In genomic region chr3:154101671-154102070, GRCm38 (mm10) we compare ENCODE assay signal across 29 mouse cellular contexts.
"Had no signal": no experiment of that assay in that cellular context is flagged by ENCODE, and none has a peak within 500 bp of the region (broad histone marks: within the 10 kb centered on the region; RNA-seq: fewer than 3 reads in every experiment).

No protein-coding gene starts in this region.

- H3K27me3 ChIP-seq: limb, embryonic 15.5 days; liver, embryonic 12.5 days; lung, embryonic 15.5 days; midbrain, embryonic 13.5 days; midbrain, embryonic 15.5 days; neural tube, embryonic 12.5 days had no signal

- DNase-seq: left cerebral cortex, postnatal 4 days; liver; liver, embryonic 13.5 days; liver, postnatal 0 days; lung, adult 18-20 months; lung, adult 2 months; lung, embryonic 14.5 days; lung, postnatal 10 days; lung, postnatal 14 days; lung, postnatal 36 days; lung, postnatal 4 days; midbrain, embryonic 14.5 days had no signal

- H3K9me3 ChIP-seq: limb, embryonic 10.5 days; limb, embryonic 12.5 days; limb, embryonic 13.5 days; limb, embryonic 15.5 days; liver, embryonic 13.5 days; lung, embryonic 15.5 days; midbrain, embryonic 10.5 days; midbrain, embryonic 12.5 days; midbrain, embryonic 13.5 days; midbrain, embryonic 15.5 days; neural tube, embryonic 12.5 days had no signal

- H3K4me3 ChIP-seq: limb, embryonic 10.5 days; limb, embryonic 12.5 days; limb, embryonic 13.5 days; limb, embryonic 15.5 days; liver, embryonic 12.5 days; liver, embryonic 13.5 days; liver, embryonic 15.5 days; lung, embryonic 15.5 days; midbrain, embryonic 10.5 days; midbrain, embryonic 12.5 days; midbrain, embryonic 13.5 days; midbrain, embryonic 15.5 days; myocyte; neural tube, embryonic 12.5 days had no signal

- H3K9ac ChIP-seq: limb, embryonic 12.5 days; limb, embryonic 13.5 days; limb, embryonic 15.5 days; liver, embryonic 12.5 days; liver, embryonic 13.5 days; liver, embryonic 14.5 days; liver, embryonic 15.5 days; liver, postnatal 0 days; lung, embryonic 14.5 days; lung, embryonic 15.5 days; midbrain, embryonic 12.5 days; midbrain, embryonic 13.5 days; midbrain, embryonic 15.5 days; neural tube, embryonic 12.5 days had no signal

- ATAC-seq: liver, embryonic 12.5 days; liver, postnatal 0 days; lung, postnatal 0 days; midbrain, embryonic 13.5 days; midbrain, embryonic 15.5 days; midbrain, embryonic 16.5 days had no signal

- H3K27ac ChIP-seq: limb, embryonic 10.5 days; limb, embryonic 12.5 days; limb, embryonic 13.5 days; limb, embryonic 15.5 days; liver, embryonic 12.5 days; liver, embryonic 13.5 days; liver, embryonic 14.5 days; liver, embryonic 15.5 days; lung, embryonic 15.5 days; macrophage; midbrain, embryonic 10.5 days; midbrain, embryonic 12.5 days; midbrain, embryonic 13.5 days; midbrain, embryonic 15.5 days; neural tube, embryonic 12.5 days had no signal

- H3K36me3 ChIP-seq: limb, embryonic 10.5 days; limb, embryonic 12.5 days; limb, embryonic 13.5 days; limb, embryonic 15.5 days; liver, embryonic 12.5 days; liver, embryonic 13.5 days; liver, embryonic 15.5 days; lung, embryonic 15.5 days; midbrain, embryonic 10.5 days; midbrain, embryonic 12.5 days; midbrain, embryonic 13.5 days; midbrain, embryonic 15.5 days; neural tube, embryonic 12.5 days had no signal

- H3K4me1 ChIP-seq: limb, embryonic 12.5 days; limb, embryonic 13.5 days; limb, embryonic 15.5 days; liver, embryonic 12.5 days; liver, embryonic 13.5 days; liver, embryonic 15.5 days; lung, embryonic 15.5 days; midbrain, embryonic 12.5 days; neural tube, embryonic 12.5 days had no signal
